Mouse (Mus musculus) hindbrain, postnatal 0 days (tissue): ENCODE measurements at regions not wholly inside any gene's neighbourhood (a gene's known extent, or its start where the extent isn't known, plus 50 kb on each side); places are given as distances from the start of the nearest gene placed in this dataset.

Experiments
- ATAC-seq: fragments of 200-750 bp; cut with Nextera tagmentation; 2 replicates; pipeline ENCODE4 v1.8.0; 2017; ENCODE audit warnings: mild to moderate bottlenecking, moderate TSS enrichment, moderate library complexity
- DNase-seq: peaks from one replicate; pipeline ENCODE4 v3.0.0-alpha.2; 2015; ENCODE audit warnings: low spot score
- H3K27ac ChIP-seq: fragments of 300-500 bp; sonication (generic); 2 replicates; pipeline ENCODE4 v1.5.1; 2014; ENCODE audit warnings: mild to moderate bottlenecking
- H3K27me3 ChIP-seq: fragments of 300-500 bp; sonication (generic); 2 replicates; pipeline ENCODE4 v1.6.1; 2014; ENCODE audit warnings: low read length, mixed read lengths; ENCODE audit not compliant: insufficient read depth
- H3K36me3 ChIP-seq: fragments of 300-500 bp; sonication (generic); 2 replicates; pipeline ENCODE4 v1.6.1; 2014; ENCODE audit warnings: low read length, mixed read lengths; ENCODE audit not compliant: insufficient read depth
- H3K4me1 ChIP-seq: fragments of 300-500 bp; sonication (generic); 2 replicates; pipeline ENCODE4 v1.6.1; 2014; ENCODE audit warnings: antibody characterized with exemption, low read length, mixed read lengths; ENCODE audit not compliant: insufficient read depth
- H3K4me2 ChIP-seq: fragments of 300-500 bp; sonication (generic); 2 replicates; pipeline ENCODE4 v1.6.1; 2014; ENCODE audit warnings: low read depth, mild to moderate bottlenecking, low read length, moderate library complexity, mixed read lengths
- H3K4me3 ChIP-seq: fragments of 300-500 bp; sonication (generic); 2 replicates; pipeline ENCODE4 v1.5.1; 2014; ENCODE audit warnings: low read length
- H3K9ac ChIP-seq: fragments of 300-500 bp; sonication (generic); replicated peaks from 2 replicates; pipeline ENCODE4 v1.6.1; 2014; ENCODE audit warnings: mild to moderate bottlenecking, low read length, moderate library complexity, mixed read lengths
- H3K9me3 ChIP-seq: fragments of 300-500 bp; sonication (generic); 2 replicates; pipeline ENCODE4 v1.6.1; 2016; ENCODE audit warnings: low read length, mixed read lengths
- CTCF ChIP-seq: IDR thresholded peaks from 2 replicates; pipeline ENCODE4 v1.5.1; 2016; ENCODE audit warnings: antibody characterized with exemption, control low read depth, low read depth
- WGBS: fragments of 180-500 bp; shearing (Covaris S2); extraction: QIAGEN DNeasy Blood & Tissue Kit; methylation state at CpG from one replicate; pipeline ENCODE4 v1.1.7; 2014; 5-methylcytosine and 5-hydroxymethylcytosine counted together

GRCm38 (mm10) chr4:82164058-82164457 is 541.5 kb downstream of the Nfib start:
- Histone ChIP-seq H3K27me3 (no peaks in the 10 kb centered on the region), H3K9ac (no peak overlapping the region), H3K4me3 (no peak overlapping the region), H3K27ac (no peak overlapping the region), H3K4me1 (no peaks in the 10 kb centered on the region), H3K4me2 (no peak overlapping the region), H3K9me3 (no peaks in the 10 kb centered on the region), H3K36me3 (no peaks in the 10 kb centered on the region)
- ATAC-seq: no peak
- no peak for DNase-seq
- TF ChIP-seq CTCF: no peak
- WGBS: 57% methylated on average over 1 of the region's 1 CpGs

- no peak overlapping the region for H3K27ac ChIP-seq
- H3K9ac ChIP-seq: no peak overlapping the region
- no peaks in the 10 kb centered on the region for H3K4me1 ChIP-seq
- H3K9me3 ChIP-seq: no peaks in the 10 kb centered on the region
- ATAC-seq (no peak), DNase-seq (no peak)
- no peaks in the 10 kb centered on the region for H3K36me3 ChIP-seq
- WGBS: 76% methylated on average over 2 of the region's 2 CpGs
- H3K4me2 ChIP-seq: no peak overlapping the region
- TF ChIP-seq CTCF: no peak
- H3K27me3 ChIP-seq: no peaks in the 10 kb centered on the region
- no peak overlapping the region for H3K4me3 ChIP-seq
Observed at GRCm38 (mm10) chr4:82161818-82162217, 543.7 kb downstream of the Nfib start.

- Histone ChIP-seq H3K9ac (no peak overlapping the region), H3K27me3 (no peaks in the 10 kb centered on the region), H3K4me1 (no peaks in the 10 kb centered on the region), H3K4me3 (no peak overlapping the region), H3K27ac (no peak overlapping the region), H3K4me2 (no peak overlapping the region), H3K36me3 (no peaks in the 10 kb centered on the region), H3K9me3 (no peaks in the 10 kb centered on the region)
- no peak for TF ChIP-seq CTCF
- WGBS: 97% methylated on average over 2 of the region's 2 CpGs
- DNase-seq: no peak
- no peak for ATAC-seq
Observed at GRCm38 (mm10) chr4:82161232-82161631, 544.3 kb downstream of the Nfib start.

GRCm38 (mm10) chr4:82160233-82160632 is 545.3 kb downstream of the Nfib start:
- H3K4me2 ChIP-seq: no peak overlapping the region

GRCm38 (mm10) chr4:82155642-82156320 is 549.8 kb downstream of the Nfib start:
- DNase-seq (no peak), ATAC-seq (no peak)
- no peak for TF ChIP-seq CTCF

More at GRCm38 (mm10) chr4:82160233-82160632, 545.3 kb downstream of the Nfib start:
- no peak for TF ChIP-seq CTCF
- DNase-seq (no peak), ATAC-seq (no peak)
- H3K9me3 ChIP-seq: no peaks in the 10 kb centered on the region
- no peak overlapping the region for H3K9ac ChIP-seq
- no peak overlapping the region for H3K4me3 ChIP-seq
- H3K36me3 ChIP-seq: no peaks in the 10 kb centered on the region
- WGBS: 69% methylated on average over 5 of the region's 5 CpGs
- no peaks in the 10 kb centered on the region for H3K4me1 ChIP-seq
- no peak overlapping the region for H3K27ac ChIP-seq
- H3K27me3 ChIP-seq: no peaks in the 10 kb centered on the region

GRCm38 (mm10) chr4:82154021-82154555 is 551.5 kb downstream of the Nfib start:
- ATAC-seq (no peak), DNase-seq (no peak)
- no peaks in the 10 kb centered on the region for H3K27me3 ChIP-seq
- 85% methylated on average over 9 of the region's 9 CpGs for WGBS
- H3K27ac ChIP-seq: no peak overlapping the region
- TF ChIP-seq CTCF: no peak
- no peak overlapping the region for H3K4me3 ChIP-seq
- H3K9ac ChIP-seq: no peak overlapping the region
- no peaks in the 10 kb centered on the region for H3K4me1 ChIP-seq
- H3K9me3 ChIP-seq: no peaks in the 10 kb centered on the region
- no peak overlapping the region for H3K4me2 ChIP-seq
- no peaks in the 10 kb centered on the region for H3K36me3 ChIP-seq

More at GRCm38 (mm10) chr4:82155642-82156320, 549.8 kb downstream of the Nfib start:
- H3K4me2 ChIP-seq: no peak overlapping the region
- H3K9ac ChIP-seq: no peak overlapping the region
- H3K27me3 ChIP-seq: no peaks in the 10 kb centered on the region
- H3K4me3 ChIP-seq: no peak overlapping the region
- H3K27ac ChIP-seq: no peak overlapping the region
- 61% methylated on average over 7 of the region's 7 CpGs for WGBS
- no peaks in the 10 kb centered on the region for H3K36me3 ChIP-seq
- no peaks in the 10 kb centered on the region for H3K4me1 ChIP-seq
- H3K9me3 ChIP-seq: no peaks in the 10 kb centered on the region

- ATAC-seq (no peak), DNase-seq (no peak)
- no peaks in the 10 kb centered on the region for H3K9me3 ChIP-seq
- no peak overlapping the region for H3K4me2 ChIP-seq
- H3K4me1 ChIP-seq: no peaks in the 10 kb centered on the region
- H3K27ac ChIP-seq: no peak overlapping the region
- H3K4me3 ChIP-seq: no peak overlapping the region
- H3K36me3 ChIP-seq: no peaks in the 10 kb centered on the region
- H3K9ac ChIP-seq: no peak overlapping the region
- H3K27me3 ChIP-seq: no peaks in the 10 kb centered on the region
- no peak for TF ChIP-seq CTCF
- WGBS: 76% methylated on average over 5 of the region's 5 CpGs
Observed at GRCm38 (mm10) chr4:82153604-82154003, 551.9 kb downstream of the Nfib start.
